Mouse (Mus musculus): ENCODE data around the gene Tyrp1. TPM values are rescaled to one million over a fixed set of nuclear protein-coding genes. Genes with fewer than 3 reads are reported as not detected.

Tyrp1 gene
- not detected in 2 replicates for polyA plus RNA-seq (2012; rRNA removed)

DNA sequence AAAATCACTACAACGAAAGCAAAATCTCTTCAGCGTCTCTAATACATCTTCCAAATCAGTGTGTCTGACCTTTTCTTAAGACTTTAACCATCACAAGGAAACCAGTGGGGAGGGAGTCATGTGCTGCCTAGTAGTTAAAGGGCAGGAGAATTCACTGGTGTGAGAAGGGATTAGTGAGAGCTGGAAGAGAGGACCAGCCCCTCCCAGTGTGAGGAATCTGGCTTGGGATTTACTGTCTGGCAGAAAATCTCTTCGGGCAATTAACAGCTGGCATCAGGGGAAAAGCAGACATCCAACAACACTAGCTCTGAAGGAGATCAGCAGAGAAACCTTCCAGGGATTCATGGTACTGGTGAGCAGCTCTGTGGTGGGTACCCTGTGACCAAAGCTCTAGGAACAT is at the start of gene Tyrp1:
Gene Tyrp1, plus strand, starts transcription at position 74 of the 400 bp plus-strand sequence.
- no peaks in the 10 kb centered on the region for H3K36me3 ChIP-seq (ENCODE audit: control insufficient read depth, insufficient read depth, low read length)
- H3K27ac ChIP-seq (ENCODE audit: control insufficient read depth, insufficient read depth, low read depth, low read length), result no peak within 1 kb of the TSS
- H3K27me3 ChIP-seq (ENCODE audit: control insufficient read depth, insufficient read depth, low read length), result no peaks in the 10 kb centered on the region
- TF ChIP-seq CTCF (IDR thresholded peaks at IDR 0.05; ENCODE audit: control insufficient read depth, insufficient read depth, insufficient replicate concordance, low read depth, low read length) (no peak), POLR2A (IDR thresholded peaks at IDR 0.05; ENCODE audit: control insufficient read depth, low read depth, low read length) (no peak)
- H3K4me1 ChIP-seq (ENCODE audit: control insufficient read depth, insufficient read depth, low read length), result no peaks in the 10 kb centered on the region
- H3K4me3 ChIP-seq (ENCODE audit: control insufficient read depth, low read depth, low read length), result no peak within 1 kb of the TSS

DNA sequence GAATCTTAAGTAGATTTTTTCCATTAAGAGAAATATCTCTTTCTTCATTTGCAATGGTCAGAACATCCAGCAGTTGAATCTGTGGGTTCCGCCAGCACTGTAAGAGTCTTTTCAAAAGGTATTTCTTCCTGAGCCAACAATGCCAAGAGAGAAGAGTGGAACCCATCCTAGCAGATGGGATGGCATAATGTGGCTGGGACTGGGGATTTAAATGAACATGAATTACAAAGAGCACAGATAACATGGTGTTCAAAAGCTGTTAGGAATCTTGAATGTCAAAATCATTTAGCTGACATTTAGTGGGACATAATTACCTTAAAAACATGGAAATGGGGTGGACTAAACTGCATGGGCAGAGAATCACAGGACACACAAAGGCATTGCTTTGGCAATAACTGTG is 45.6 kb upstream of the Tyrp1 start:
- Histone ChIP-seq H3K4me1 (ENCODE audit: control insufficient read depth, insufficient read depth, low read length) (no peaks in the 10 kb centered on the region), H3K27ac (ENCODE audit: control insufficient read depth, insufficient read depth, low read depth, low read length) (no peak overlapping the region), H3K27me3 (ENCODE audit: control insufficient read depth, insufficient read depth, low read length) (no peaks in the 10 kb centered on the region), H3K36me3 (ENCODE audit: control insufficient read depth, insufficient read depth, low read length) (no peaks in the 10 kb centered on the region), H3K4me3 (ENCODE audit: control insufficient read depth, low read depth, low read length) (no peak overlapping the region)
- TF ChIP-seq CTCF (IDR thresholded peaks at IDR 0.05; ENCODE audit: control insufficient read depth, insufficient read depth, insufficient replicate concordance, low read depth, low read length) (no peak), POLR2A (IDR thresholded peaks at IDR 0.05; ENCODE audit: control insufficient read depth, low read depth, low read length) (no peak)

DNA sequence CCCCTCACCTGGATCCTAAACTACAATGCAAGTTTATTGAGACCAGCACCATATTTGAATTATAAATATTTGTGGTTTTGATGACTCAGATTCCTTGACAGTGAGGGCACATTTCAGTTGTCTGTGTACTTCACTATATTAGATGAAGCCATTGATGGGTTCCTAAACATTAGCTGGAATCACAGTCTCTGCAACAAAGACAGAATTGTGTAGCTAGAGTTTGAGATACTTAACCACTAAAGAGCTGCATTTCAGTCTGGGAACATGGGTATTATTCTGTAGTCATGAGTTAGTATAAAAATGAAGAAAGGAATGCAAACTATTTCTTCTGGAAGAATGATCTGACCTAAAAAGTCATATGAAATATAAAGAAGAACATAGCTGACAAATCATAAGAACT is 14.4 kb upstream of the Tyrp1 start:
- no peak for TF ChIP-seq POLR2A (IDR thresholded peaks at IDR 0.05; ENCODE audit: control insufficient read depth, low read depth, low read length)
- no peak for TF ChIP-seq CTCF (IDR thresholded peaks at IDR 0.05; ENCODE audit: control insufficient read depth, insufficient read depth, insufficient replicate concordance, low read depth, low read length)

DNA sequence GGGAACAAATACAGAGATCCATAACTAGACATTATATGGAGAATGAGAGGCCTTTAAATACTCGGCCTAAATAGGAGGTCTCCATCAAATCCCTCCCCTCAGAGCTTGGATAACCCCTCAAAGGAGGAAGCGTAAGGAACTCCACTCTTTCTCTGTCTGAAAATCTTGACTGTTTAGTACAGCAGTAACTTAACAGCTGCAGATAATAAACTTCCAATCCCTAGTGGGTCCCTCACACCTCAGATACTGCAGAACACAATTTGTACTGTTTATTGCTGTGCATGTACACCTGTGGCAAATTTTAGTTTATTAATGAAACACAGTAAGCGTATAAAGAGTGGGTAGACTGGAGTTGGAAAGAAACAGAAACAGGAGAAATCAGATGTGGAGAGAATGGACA is 12.0 kb upstream of the Tyrp1 start:
- Histone ChIP-seq H3K36me3 (ENCODE audit: control insufficient read depth, insufficient read depth, low read length) (no peaks in the 10 kb centered on the region), H3K27me3 (ENCODE audit: control insufficient read depth, insufficient read depth, low read length) (no peaks in the 10 kb centered on the region), H3K4me1 (ENCODE audit: control insufficient read depth, insufficient read depth, low read length) (no peaks in the 10 kb centered on the region), H3K27ac (ENCODE audit: control insufficient read depth, insufficient read depth, low read depth, low read length) (no peak overlapping the region), H3K4me3 (ENCODE audit: control insufficient read depth, low read depth, low read length) (no peak overlapping the region)
- TF ChIP-seq CTCF (IDR thresholded peaks at IDR 0.05; ENCODE audit: control insufficient read depth, insufficient read depth, insufficient replicate concordance, low read depth, low read length) (no peak), POLR2A (IDR thresholded peaks at IDR 0.05; ENCODE audit: control insufficient read depth, low read depth, low read length) (no peak)

More for the DNA sequence above, 14.4 kb upstream of the Tyrp1 start:
- H3K27me3 ChIP-seq (ENCODE audit: control insufficient read depth, insufficient read depth, low read length), result no peaks in the 10 kb centered on the region
- H3K4me3 ChIP-seq (ENCODE audit: control insufficient read depth, low read depth, low read length), result no peak overlapping the region
- H3K27ac ChIP-seq (ENCODE audit: control insufficient read depth, insufficient read depth, low read depth, low read length), result no peak overlapping the region
- no peaks in the 10 kb centered on the region for H3K36me3 ChIP-seq (ENCODE audit: control insufficient read depth, insufficient read depth, low read length)
- no peaks in the 10 kb centered on the region for H3K4me1 ChIP-seq (ENCODE audit: control insufficient read depth, insufficient read depth, low read length)

DNA sequence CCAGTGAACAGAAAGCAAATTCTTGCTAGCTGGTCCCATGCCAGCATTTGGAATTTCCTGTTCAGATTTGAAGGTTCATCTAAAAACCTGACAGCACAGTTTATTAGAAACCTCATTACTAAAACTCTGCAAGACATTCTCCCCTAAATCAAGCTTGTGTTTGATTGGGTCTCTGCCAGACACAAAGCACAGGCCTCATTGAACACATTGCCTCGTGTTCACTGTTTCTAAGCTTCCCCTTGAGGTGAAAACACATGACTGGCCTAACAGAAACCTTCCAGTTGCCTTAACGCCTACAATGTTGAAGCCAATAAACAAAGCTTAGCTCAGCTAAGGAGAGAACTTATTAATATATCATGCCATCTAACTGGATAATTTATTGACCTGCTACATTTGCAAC is 5.7 kb upstream of the Tyrp1 start:
- TF ChIP-seq CTCF (IDR thresholded peaks at IDR 0.05; ENCODE audit: control insufficient read depth, insufficient read depth, insufficient replicate concordance, low read depth, low read length) (no peak), POLR2A (IDR thresholded peaks at IDR 0.05; ENCODE audit: control insufficient read depth, low read depth, low read length) (no peak)
- no peak overlapping the region for H3K4me3 ChIP-seq (ENCODE audit: control insufficient read depth, low read depth, low read length)
- no peak overlapping the region for H3K27ac ChIP-seq (ENCODE audit: control insufficient read depth, insufficient read depth, low read depth, low read length)

DNA sequence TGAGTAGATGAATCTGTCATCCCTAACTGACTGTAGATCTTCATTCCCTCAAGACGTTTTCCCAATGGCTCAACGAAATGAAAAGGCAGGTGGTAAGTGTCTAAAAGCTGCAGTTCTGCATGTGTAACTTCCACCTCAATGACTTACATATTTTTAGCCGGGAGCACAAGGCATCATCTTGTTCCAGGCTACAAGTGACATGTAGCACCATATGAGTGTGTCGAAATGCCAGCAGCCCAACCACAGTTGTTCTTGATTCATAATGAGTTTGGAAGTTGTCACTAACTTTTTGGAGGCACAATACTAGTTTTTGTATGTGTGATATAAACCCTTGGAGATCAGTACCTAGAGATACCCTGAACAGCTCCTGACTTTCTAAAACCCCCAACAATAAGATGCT is 5.4 kb downstream of the Tyrp1 start:
- Histone ChIP-seq H3K36me3 (ENCODE audit: control insufficient read depth, insufficient read depth, low read length) (no peaks in the 10 kb centered on the region), H3K27me3 (ENCODE audit: control insufficient read depth, insufficient read depth, low read length) (no peaks in the 10 kb centered on the region), H3K4me1 (ENCODE audit: control insufficient read depth, insufficient read depth, low read length) (no peaks in the 10 kb centered on the region), H3K27ac (ENCODE audit: control insufficient read depth, insufficient read depth, low read depth, low read length) (no peak overlapping the region), H3K4me3 (ENCODE audit: control insufficient read depth, low read depth, low read length) (no peak overlapping the region)
- no peak for TF ChIP-seq POLR2A (IDR thresholded peaks at IDR 0.05; ENCODE audit: control insufficient read depth, low read depth, low read length)
- no peak for TF ChIP-seq CTCF (IDR thresholded peaks at IDR 0.05; ENCODE audit: control insufficient read depth, insufficient read depth, insufficient replicate concordance, low read depth, low read length)

More for the DNA sequence above, 5.7 kb upstream of the Tyrp1 start:
- no peaks in the 10 kb centered on the region for H3K4me1 ChIP-seq (ENCODE audit: control insufficient read depth, insufficient read depth, low read length)
- H3K36me3 ChIP-seq (ENCODE audit: control insufficient read depth, insufficient read depth, low read length), result no peaks in the 10 kb centered on the region
- H3K27me3 ChIP-seq (ENCODE audit: control insufficient read depth, insufficient read depth, low read length), result no peaks in the 10 kb centered on the region

DNA sequence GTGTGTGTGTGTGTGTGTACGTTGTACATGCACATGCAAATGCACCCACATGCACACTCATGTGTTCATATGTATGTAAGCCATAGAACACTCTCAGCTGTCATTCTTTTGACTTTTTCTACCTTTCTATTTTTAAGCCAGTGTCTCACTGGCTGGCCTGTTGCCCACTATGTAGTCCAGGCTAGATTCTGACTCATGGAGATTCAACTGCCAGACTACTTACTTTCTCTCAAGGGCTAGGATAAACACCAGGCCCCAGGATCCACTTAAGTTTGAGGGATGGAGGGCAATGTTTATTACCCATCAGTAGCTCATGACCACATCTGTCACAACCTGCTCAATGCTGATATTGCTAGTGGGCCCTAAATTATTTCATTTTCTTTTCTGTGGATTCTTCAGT is 8.1 kb downstream of the Tyrp1 start:
- TF ChIP-seq POLR2A (IDR thresholded peaks at IDR 0.05; ENCODE audit: control insufficient read depth, low read depth, low read length) (no peak), CTCF (IDR thresholded peaks at IDR 0.05; ENCODE audit: control insufficient read depth, insufficient read depth, insufficient replicate concordance, low read depth, low read length) (no peak)

DNA sequence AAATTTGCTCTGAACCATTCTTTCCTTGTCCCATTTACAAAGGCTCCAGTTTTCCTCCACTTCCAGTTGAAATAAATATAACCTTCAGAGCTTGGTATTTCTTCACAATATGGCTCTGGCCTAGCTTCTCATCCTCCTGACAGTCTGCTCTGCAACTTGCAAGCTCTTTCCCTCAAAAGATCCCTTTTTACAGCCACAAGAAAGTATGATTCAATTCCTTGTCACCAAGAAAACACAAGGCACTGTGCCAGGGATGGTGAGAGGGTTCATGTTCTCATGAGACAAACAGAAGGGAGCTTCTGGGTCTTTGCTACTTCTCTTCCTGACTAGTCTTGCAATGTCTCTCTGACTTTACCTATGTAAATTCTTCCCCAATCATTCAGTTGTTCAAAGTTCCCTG is 9.8 kb downstream of the Tyrp1 start:
- H3K27ac ChIP-seq (ENCODE audit: control insufficient read depth, insufficient read depth, low read depth, low read length), result no peak overlapping the region
- no peaks in the 10 kb centered on the region for H3K36me3 ChIP-seq (ENCODE audit: control insufficient read depth, insufficient read depth, low read length)
- TF ChIP-seq CTCF (IDR thresholded peaks at IDR 0.05; ENCODE audit: control insufficient read depth, insufficient read depth, insufficient replicate concordance, low read depth, low read length), result no peak
- TF ChIP-seq POLR2A (IDR thresholded peaks at IDR 0.05; ENCODE audit: control insufficient read depth, low read depth, low read length), result no peak
- H3K4me3 ChIP-seq (ENCODE audit: control insufficient read depth, low read depth, low read length), result no peak overlapping the region
- H3K4me1 ChIP-seq (ENCODE audit: control insufficient read depth, insufficient read depth, low read length), result no peaks in the 10 kb centered on the region
- H3K27me3 ChIP-seq (ENCODE audit: control insufficient read depth, insufficient read depth, low read length), result no peaks in the 10 kb centered on the region

More for the DNA sequence above, 8.1 kb downstream of the Tyrp1 start:
- Histone ChIP-seq H3K4me3 (ENCODE audit: control insufficient read depth, low read depth, low read length) (no peak overlapping the region), H3K36me3 (ENCODE audit: control insufficient read depth, insufficient read depth, low read length) (no peaks in the 10 kb centered on the region), H3K27ac (ENCODE audit: control insufficient read depth, insufficient read depth, low read depth, low read length) (no peak overlapping the region), H3K27me3 (ENCODE audit: control insufficient read depth, insufficient read depth, low read length) (no peaks in the 10 kb centered on the region), H3K4me1 (ENCODE audit: control insufficient read depth, insufficient read depth, low read length) (no peaks in the 10 kb centered on the region)
